Mouse (Mus musculus): Measurements from ENCODE around the gene AI854703. TPM values are rescaled to one million over a fixed set of nuclear protein-coding genes. Genes with fewer than 3 reads are reported as not detected.

The AI854703 gene
- polyA plus RNA-seq, 1 experiment: 1.7 TPM

DNA sequence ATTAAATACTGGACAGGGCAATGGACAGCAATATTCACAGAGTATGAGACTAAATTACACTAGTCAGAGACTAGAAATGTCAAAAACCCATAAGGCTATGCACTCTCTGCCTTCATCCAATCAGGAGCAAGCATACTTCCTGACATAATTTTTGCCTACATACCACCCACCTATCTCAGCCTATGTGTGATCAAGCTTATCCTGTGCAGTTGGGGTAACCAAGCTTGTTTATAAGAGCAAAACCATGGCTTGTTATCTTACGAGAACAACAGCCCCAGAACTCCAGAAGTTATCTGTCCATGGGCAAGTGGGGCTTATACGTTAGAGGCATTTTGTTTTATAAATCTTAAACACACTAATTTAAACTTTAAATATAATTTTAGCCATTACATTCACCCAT, 8.5 kb downstream of the AI854703 start:
- H3K27me3 ChIP-seq (ENCODE audit: control insufficient read depth, insufficient read depth, low read length): no peaks in the 10 kb centered on the region
- WGBS: 96% methylated on average over 2 of the region's 2 CpGs

DNA sequence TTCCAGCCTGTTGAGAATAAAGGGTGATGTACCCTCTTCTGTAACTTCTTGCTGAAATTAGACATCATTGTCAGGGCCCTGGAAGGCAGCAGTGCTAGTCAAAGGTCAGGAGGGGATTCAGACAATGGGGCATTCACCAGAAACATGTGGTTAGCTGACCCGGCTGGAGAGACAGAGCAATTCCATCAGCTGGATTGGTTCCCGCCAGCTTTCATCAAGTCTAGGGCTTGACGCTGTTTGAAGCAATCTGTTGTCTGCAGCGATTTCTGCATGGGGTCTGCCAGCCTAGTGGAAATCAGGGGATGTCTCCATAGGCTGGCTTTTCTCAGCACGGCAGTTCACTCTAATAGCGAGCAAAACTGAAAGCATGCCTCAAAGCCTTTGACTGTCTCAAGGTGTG, 10.0 kb downstream of the AI854703 start:
- H3K4me1 ChIP-seq (replicated peaks; ENCODE audit: control insufficient read depth, insufficient read depth, low read length): no peaks in the 10 kb centered on the region
- no peak overlapping the region for H3K4me3 ChIP-seq (ENCODE audit: control insufficient read depth, insufficient read depth, low read length)
- H3K27ac ChIP-seq (ENCODE audit: control insufficient read depth, insufficient read depth, low read length): no peak overlapping the region
- WGBS: 93% methylated on average over 6 of the region's 6 CpGs
- no peaks in the 10 kb centered on the region for H3K27me3 ChIP-seq (ENCODE audit: control insufficient read depth, insufficient read depth, low read length)
- no peaks in the 10 kb centered on the region for H3K36me3 ChIP-seq (ENCODE audit: control insufficient read depth, insufficient read depth, low read length)
- TF ChIP-seq POLR2A (IDR thresholded peaks at IDR 0.05; ENCODE audit: control insufficient read depth, extremely low read depth, insufficient read depth, low read length, poor library complexity): no peak
- no peak for TF ChIP-seq CTCF (IDR thresholded peaks at IDR 0.05; ENCODE audit: borderline replicate concordance, control insufficient read depth, extremely low read depth, insufficient read depth, low read length, poor library complexity)
- DNase-seq: no peak

More for the DNA sequence above, 8.5 kb downstream of the AI854703 start:
- no peak for DNase-seq
- no peaks in the 10 kb centered on the region for H3K36me3 ChIP-seq (ENCODE audit: control insufficient read depth, insufficient read depth, low read length)
- no peak overlapping the region for H3K27ac ChIP-seq (ENCODE audit: control insufficient read depth, insufficient read depth, low read length)
- H3K4me3 ChIP-seq (ENCODE audit: control insufficient read depth, insufficient read depth, low read length): no peak overlapping the region
- TF ChIP-seq CTCF (IDR thresholded peaks at IDR 0.05; ENCODE audit: borderline replicate concordance, control insufficient read depth, extremely low read depth, insufficient read depth, low read length, poor library complexity): no peak
- TF ChIP-seq POLR2A (IDR thresholded peaks at IDR 0.05; ENCODE audit: control insufficient read depth, extremely low read depth, insufficient read depth, low read length, poor library complexity): no peak
- no peaks in the 10 kb centered on the region for H3K4me1 ChIP-seq (replicated peaks; ENCODE audit: control insufficient read depth, insufficient read depth, low read length)

DNA sequence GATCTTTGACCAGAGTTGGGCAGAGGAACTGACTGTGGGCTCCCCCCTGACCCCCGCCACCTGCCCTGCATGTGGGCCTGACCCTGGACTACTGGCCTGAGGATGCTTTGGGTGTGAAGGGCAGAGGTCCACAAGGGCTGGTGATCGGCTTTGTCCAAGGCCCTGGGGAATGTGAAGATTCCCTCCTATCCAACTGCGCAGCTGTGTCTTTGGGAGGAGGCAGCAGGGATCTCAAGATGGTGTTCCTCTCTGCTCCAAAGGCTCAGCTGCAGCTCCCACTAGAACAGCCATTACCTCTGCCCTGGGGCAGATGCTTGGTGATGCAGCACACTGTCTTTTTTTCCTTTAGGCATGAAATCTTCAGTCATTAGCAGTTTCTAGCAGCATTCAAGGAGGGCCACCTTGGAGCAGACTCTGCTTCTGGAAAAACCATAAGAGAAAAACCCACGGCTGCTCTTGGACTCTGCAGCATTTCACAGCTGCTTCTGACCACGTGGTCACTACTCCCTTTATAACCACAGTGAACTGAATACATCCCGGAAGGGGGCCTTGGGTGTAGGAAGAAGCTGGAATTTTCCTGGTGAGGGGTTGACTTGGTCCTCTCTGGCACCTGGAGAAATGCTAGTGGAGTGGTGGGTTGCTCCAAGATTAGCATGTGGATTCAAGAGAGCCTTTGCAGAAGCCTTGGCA, 11.4 kb downstream of the AI854703 start:
- H3K27ac ChIP-seq (ENCODE audit: control insufficient read depth, insufficient read depth, low read length): no peak overlapping the region
- DNase-seq: no peak
- H3K27me3 ChIP-seq (ENCODE audit: control insufficient read depth, insufficient read depth, low read length): no peaks in the 10 kb centered on the region
- H3K36me3 ChIP-seq (ENCODE audit: control insufficient read depth, insufficient read depth, low read length): no peaks in the 10 kb centered on the region
- H3K4me3 ChIP-seq (ENCODE audit: control insufficient read depth, insufficient read depth, low read length): no peak overlapping the region
- WGBS: 81% methylated on average over 6 of the region's 6 CpGs
- no peak for TF ChIP-seq CTCF (IDR thresholded peaks at IDR 0.05; ENCODE audit: borderline replicate concordance, control insufficient read depth, extremely low read depth, insufficient read depth, low read length, poor library complexity)
- no peak for TF ChIP-seq POLR2A (IDR thresholded peaks at IDR 0.05; ENCODE audit: control insufficient read depth, extremely low read depth, insufficient read depth, low read length, poor library complexity)
- H3K4me1 ChIP-seq (replicated peaks; ENCODE audit: control insufficient read depth, insufficient read depth, low read length): no peaks in the 10 kb centered on the region

DNA sequence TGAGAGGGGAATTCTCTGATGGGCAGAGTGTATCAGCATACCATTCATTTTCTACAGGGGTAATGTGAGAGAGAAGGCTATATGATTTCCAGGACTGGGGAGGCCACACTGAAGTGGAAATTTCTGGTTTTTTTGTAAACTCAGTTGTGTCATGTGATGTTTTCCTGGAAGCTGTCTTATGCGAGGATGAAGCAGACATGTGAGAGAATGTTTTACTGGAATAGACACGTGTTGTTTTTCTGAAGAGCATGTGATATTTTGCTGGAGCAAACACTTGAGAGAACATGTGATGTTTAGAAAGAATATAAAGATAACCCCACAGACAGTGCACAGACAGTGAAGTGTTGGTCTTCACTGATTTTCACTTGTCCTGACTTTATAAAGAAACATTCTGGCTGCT, 12.0 kb downstream of the AI854703 start:
- 80% methylated on average over 2 of the region's 2 CpGs for WGBS
- DNase-seq: no peak
- Histone ChIP-seq H3K4me1 (replicated peaks; ENCODE audit: control insufficient read depth, insufficient read depth, low read length) (no peaks in the 10 kb centered on the region), H3K36me3 (ENCODE audit: control insufficient read depth, insufficient read depth, low read length) (no peaks in the 10 kb centered on the region), H3K27ac (ENCODE audit: control insufficient read depth, insufficient read depth, low read length) (no peak overlapping the region), H3K4me3 (ENCODE audit: control insufficient read depth, insufficient read depth, low read length) (no peak overlapping the region), H3K27me3 (ENCODE audit: control insufficient read depth, insufficient read depth, low read length) (no peaks in the 10 kb centered on the region)
- TF ChIP-seq POLR2A (IDR thresholded peaks at IDR 0.05; ENCODE audit: control insufficient read depth, extremely low read depth, insufficient read depth, low read length, poor library complexity) (no peak), CTCF (IDR thresholded peaks at IDR 0.05; ENCODE audit: borderline replicate concordance, control insufficient read depth, extremely low read depth, insufficient read depth, low read length, poor library complexity) (no peak)

DNA sequence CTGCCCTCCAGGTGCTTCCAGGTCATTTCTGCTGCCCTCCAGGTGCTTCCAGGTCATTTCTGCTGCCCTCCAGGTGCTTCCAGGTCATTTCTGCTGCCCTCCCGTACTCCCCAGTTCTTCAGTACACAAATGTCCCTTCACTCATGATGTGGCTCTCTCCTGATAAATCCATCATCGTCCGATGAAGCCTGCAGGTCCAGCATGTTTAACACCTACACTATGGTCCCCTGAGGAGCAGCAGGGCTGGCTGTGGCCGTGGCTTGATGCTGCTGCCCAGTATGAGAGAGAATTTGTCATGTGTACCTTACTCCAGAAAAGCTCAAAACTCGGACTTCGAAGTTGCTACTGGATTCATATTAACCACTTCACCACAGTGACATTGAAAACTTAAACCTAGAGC, 14.8 kb downstream of the AI854703 start:
- 90% methylated on average over 6 of the region's 6 CpGs for WGBS

DNA sequence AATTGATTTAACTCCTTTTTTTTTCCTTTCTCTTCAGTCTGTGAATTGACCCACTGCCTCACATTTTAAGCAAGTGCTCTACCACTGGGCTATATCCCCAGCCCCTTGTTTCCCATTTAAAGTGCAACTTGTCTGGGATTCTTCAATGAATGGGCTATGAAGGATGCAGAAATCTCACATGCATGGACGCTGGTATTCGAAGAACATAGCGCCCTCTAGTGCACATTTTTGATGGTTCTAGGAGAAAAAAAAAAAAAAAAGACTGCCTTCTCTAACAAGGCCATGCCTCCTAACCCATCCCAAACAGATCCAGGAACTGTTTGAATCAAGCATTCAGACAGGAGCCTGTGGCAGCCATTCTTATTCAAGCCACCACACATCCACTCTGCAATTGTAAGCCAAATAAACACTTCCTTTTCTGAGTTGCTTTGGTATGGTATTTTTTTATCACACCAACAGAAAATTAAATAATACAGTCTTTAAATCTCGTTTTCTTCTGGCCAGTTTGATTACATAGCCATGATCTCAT, 16.3 kb downstream of the AI854703 start:
- no peaks in the 10 kb centered on the region for H3K36me3 ChIP-seq (ENCODE audit: control insufficient read depth, insufficient read depth, low read length)
- no peak overlapping the region for H3K4me3 ChIP-seq (ENCODE audit: control insufficient read depth, insufficient read depth, low read length)
- TF ChIP-seq CTCF (IDR thresholded peaks at IDR 0.05; ENCODE audit: borderline replicate concordance, control insufficient read depth, extremely low read depth, insufficient read depth, low read length, poor library complexity) (no peak), POLR2A (IDR thresholded peaks at IDR 0.05; ENCODE audit: control insufficient read depth, extremely low read depth, insufficient read depth, low read length, poor library complexity) (no peak)
- H3K4me1 ChIP-seq (replicated peaks; ENCODE audit: control insufficient read depth, insufficient read depth, low read length): peaks cover 4% of the 10 kb centered on the region
- H3K27me3 ChIP-seq (ENCODE audit: control insufficient read depth, insufficient read depth, low read length): no peaks in the 10 kb centered on the region
- DNase-seq: no peak
- H3K27ac ChIP-seq (ENCODE audit: control insufficient read depth, insufficient read depth, low read length): no peak overlapping the region
- WGBS: 22% methylated on average over 4 of the region's 4 CpGs

More for the DNA sequence above, 14.8 kb downstream of the AI854703 start:
- Histone ChIP-seq H3K36me3 (ENCODE audit: control insufficient read depth, insufficient read depth, low read length) (no peaks in the 10 kb centered on the region), H3K4me3 (ENCODE audit: control insufficient read depth, insufficient read depth, low read length) (no peak overlapping the region), H3K27me3 (ENCODE audit: control insufficient read depth, insufficient read depth, low read length) (no peaks in the 10 kb centered on the region), H3K4me1 (replicated peaks; ENCODE audit: control insufficient read depth, insufficient read depth, low read length) (0 out of 2 replicates have a peak, but pooled peaks cover 3% of the 10 kb centered on the region), H3K27ac (ENCODE audit: control insufficient read depth, insufficient read depth, low read length) (no peak overlapping the region)
- no peak for DNase-seq
- no peak for TF ChIP-seq POLR2A (IDR thresholded peaks at IDR 0.05; ENCODE audit: control insufficient read depth, extremely low read depth, insufficient read depth, low read length, poor library complexity)
- TF ChIP-seq CTCF (IDR thresholded peaks at IDR 0.05; ENCODE audit: borderline replicate concordance, control insufficient read depth, extremely low read depth, insufficient read depth, low read length, poor library complexity): no peak

All from thymus, adult 2 months (tissue).